Mouse (Mus musculus) spleen, adult 18-20 months (tissue): ENCODE measurements around the gene Ppp1r12c.
A peak's percentile ranks its signal among the peaks of the same experiment; 100 is the strongest.
"Not testable (repeated sequence)": the region's sequence is repeated elsewhere in the genome, so short reads cannot be mapped to it uniquely, and the experiment has no call there.

Experiments
- DNase-seq, 2 experiments: peaks; one replicate each; pipeline ENCODE4 v3.0.0; 2022; ENCODE audit warnings: mixed read lengths in 2 of 2

Gene Ppp1r12c

GRCm38 (mm10) chr7:4501558-4502397, at the start of gene Ppp1r12c:
TSS of gene Ppp1r12c (minus strand) at chr7:4501680.
- peak; percentile 90 to 94 for DNase-seq

DNA sequence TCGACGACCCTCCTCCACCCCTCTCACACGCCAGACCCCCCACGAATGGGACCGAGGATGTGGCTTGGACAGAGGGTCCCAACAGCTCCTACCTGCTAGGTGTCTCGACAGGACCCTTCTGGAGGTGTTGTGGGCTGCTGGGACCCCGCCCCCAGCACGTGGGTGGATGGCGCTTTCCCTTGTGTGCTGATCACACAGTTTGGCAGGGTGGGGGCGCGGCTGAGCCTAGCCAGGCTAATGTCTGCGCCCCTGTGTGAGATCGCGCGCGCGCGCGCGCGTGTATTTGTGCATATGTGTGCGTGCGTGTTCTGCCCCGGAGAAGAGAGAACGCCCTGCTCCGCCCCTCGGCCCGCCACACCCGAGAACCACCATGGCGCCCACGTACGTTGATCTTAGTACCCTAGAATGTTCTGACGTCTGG, 45.8 kb upstream of the Ppp1r12c start, which contains the start of gene Syt5:
TSS of gene Syt5 (minus strand) at position 321 of the 421 bp plus-strand sequence.
- DNase-seq, result no peak

DNA sequence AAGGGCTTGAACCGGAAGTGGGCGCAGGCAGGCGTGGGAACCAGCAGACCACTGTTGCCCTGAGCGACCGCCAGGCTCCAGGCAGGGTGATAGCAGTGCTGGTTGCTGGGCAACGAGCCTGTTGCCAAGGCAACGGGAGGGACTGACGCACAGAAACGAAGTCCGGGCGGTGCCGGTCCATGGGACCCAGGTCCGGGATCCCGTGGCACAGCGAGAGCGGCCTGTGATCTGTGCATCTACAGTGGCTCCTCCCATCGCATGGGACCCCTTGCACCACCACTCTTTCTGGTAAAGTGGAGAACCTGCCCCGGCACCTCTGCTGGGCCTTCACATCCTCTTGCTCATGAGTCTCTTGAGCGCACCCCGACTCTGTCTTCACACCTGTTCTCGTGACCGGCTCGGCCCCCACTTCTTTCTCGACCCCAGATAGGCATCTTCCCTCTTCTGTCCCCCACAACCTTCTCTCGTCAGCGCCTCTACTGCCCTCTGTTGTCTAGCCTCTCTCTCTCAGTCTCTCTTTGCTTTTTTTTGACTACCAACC, 45.2 kb upstream of the Ppp1r12c start:
- DNase-seq, result no peak

GRCm38 (mm10) chr7:4546050-4546449, 44.6 kb upstream of the Ppp1r12c start:
- DNase-seq, result no peak

GRCm38 (mm10) chr7:4542013-4542412, 40.5 kb upstream of the Ppp1r12c start:
- DNase-seq, result no peak

- DNase-seq, result no peak
Observed at GRCm38 (mm10) chr7:4541344-4541743, 39.9 kb upstream of the Ppp1r12c start.

DNA sequence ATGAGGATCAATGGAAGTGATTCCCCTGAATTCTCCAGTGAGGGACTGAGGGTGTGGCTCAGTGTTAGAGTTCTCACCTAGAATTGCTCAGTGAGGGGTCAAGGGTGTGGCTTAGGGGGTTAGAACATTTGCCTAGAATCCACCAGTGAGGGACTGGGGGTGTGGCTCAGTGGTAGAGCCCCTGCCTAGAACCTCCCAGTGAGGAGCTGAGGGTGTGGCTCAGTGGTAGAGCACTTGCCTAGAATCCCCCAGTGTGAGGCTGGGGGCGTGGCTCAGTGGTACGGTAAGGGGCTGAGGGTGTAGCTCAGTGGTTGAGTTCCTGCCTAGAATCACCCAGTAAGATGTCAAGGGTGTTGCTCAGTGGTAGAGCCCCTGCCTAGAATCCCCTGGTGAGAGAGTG, 37.5 kb upstream of the Ppp1r12c start:
- DNase-seq, result no peak

- no peak for DNase-seq
Observed at GRCm38 (mm10) chr7:4537181-4537580, 35.7 kb upstream of the Ppp1r12c start.

DNA sequence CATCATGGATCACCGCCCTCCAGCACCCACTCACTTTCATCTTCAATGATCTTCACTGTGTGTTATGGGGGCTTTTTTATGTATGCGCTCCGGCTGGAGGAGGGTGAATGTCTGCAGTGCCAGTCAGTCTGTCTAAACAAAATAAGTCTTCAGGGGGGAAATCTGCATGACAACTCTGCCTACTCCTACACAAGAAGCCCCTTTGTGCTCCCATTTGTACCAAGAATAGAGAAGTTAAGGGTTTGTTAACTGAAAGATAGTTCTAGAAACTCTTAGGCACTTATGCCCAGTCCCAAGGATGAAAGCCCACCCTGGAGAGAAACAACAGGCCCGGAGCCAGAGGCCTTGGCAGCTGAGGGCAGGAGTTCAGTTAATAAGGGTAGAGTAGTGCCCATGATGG, 34.9 kb upstream of the Ppp1r12c start:
- no peak for DNase-seq

GRCm38 (mm10) chr7:4532005-4532729, 30.7 kb upstream of the Ppp1r12c start, which contains the start of gene Dnaaf3:
TSS of gene Dnaaf3 (minus strand) at chr7:4532453.
- DNase-seq, result no peak

DNA sequence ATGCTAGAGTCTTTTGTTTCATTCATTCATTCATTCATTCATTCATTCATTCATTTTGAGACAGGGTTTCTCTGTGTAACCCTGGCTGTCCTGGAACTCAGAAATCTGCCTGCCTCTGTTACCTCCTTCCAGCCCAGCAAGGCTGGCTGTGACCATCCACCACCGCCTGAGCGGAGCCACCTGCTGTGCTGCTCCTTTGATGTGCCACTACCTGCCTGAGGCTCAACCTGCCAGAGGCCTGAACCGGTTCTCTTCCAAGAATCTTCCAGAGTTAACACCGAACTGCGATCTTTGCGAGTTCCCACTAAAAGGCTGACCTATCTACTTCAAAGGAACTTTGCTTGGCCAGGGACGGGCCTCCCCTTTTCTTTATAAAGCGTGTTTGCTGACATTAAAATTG, 28.7 kb upstream of the Ppp1r12c start:
- not testable (repeated sequence) for DNase-seq

DNA sequence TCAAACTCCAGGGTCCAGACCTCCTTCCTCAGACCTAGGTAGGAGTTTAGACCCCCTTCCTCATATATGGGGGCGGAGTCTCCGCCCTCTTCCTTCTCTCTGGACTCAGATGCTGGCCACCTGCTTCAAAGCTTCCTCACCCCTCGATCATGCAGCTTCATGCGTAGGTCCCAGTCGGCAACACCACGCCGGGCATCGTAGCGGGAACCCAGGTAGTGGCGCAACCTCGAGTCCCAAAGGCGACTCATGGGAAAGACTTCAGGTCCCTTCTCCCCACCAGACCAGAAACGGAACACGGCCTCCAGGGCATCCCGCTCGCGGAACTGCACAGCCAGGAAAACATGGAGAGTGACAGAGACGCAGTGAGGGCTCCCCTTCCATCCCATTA, 25.8 kb upstream of the Ppp1r12c start:
- DNase-seq, result no peak

DNA sequence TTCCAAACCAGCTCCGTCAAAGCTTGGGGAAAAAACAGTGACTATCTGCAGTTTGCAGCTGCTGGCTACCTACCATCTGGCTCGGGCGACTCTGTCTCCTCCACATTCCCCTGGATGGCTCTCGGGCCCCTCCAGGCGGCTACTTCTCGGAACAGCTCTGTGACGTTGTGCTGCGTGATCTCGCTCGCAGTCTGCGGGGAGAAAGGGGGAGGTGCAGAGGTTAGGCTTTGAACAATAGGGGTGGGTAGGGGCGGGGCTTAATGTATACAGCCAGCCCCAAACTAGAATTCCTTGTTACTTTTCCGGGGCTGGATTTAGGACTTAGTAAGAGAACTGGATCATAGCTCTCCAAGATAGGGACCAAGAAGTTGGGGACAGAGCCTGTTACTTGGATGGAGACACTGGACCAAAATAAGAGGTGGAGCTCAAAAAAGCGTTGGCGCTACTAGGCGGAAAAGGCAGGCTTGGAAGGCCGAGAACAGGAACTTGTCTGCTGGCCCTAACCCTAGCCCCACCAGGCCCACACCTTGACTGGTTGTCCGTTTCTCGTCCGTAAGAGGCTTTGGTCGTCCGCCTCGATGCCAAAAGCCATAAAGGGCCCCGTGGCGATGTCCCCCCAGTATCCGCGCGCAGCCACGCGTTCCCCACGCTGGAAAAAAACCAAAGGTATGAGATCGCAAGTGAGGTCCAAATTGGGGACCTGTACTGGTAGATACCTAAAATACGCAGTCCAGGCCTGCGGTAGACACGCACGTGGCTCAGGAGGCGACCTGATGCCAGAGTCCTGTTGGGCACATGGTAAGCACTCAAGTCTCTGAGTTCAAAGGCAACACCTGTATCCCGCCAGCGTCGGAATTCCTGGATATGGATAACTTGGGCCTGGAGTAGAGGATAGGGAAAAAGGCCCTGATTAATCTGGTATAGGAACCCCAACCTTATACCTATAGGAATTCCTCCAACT, 25.1 kb upstream of the Ppp1r12c start:
- peak; percentile 51 to 64 for DNase-seq

DNA sequence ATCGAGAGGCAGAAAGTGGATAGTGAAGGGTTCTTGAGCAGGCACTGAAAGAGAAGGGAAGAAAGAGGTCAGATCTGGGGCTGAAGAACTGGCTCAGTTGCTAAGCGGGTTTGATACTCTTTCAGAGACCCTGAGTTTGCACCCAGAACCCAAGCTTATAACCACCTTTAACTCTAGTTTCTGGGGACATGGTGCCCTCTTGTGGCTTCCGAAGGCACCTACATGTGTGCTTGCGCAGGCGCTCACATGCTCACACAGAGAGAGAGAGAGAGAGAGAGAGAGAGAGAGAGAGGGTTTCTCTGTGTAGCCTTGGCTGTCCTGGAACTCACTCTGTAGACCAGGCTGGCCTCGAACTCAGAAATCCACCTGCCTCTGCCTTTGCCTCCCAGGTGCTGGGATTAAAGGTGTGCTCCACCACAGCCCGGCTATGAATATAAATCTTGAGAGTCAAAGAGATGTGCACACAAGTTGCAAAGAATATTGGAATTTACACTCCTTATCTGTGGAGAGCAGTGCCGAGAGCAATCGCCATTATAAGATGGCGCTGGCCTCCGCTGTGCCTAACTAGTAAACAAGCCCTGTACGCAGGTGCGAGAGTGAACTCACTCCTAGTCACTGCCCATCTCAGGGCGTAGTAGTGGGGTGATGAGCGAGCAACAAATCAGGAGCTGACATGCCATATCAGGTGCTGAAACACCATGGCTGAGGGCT, 22.9 kb upstream of the Ppp1r12c start, which contains the start of gene Tnni3:
TSS of gene Tnni3 (minus strand) at position 18 of the 711 bp plus-strand sequence.
- peak in 1 of 2 experiments; percentile 39 for DNase-seq

DNA sequence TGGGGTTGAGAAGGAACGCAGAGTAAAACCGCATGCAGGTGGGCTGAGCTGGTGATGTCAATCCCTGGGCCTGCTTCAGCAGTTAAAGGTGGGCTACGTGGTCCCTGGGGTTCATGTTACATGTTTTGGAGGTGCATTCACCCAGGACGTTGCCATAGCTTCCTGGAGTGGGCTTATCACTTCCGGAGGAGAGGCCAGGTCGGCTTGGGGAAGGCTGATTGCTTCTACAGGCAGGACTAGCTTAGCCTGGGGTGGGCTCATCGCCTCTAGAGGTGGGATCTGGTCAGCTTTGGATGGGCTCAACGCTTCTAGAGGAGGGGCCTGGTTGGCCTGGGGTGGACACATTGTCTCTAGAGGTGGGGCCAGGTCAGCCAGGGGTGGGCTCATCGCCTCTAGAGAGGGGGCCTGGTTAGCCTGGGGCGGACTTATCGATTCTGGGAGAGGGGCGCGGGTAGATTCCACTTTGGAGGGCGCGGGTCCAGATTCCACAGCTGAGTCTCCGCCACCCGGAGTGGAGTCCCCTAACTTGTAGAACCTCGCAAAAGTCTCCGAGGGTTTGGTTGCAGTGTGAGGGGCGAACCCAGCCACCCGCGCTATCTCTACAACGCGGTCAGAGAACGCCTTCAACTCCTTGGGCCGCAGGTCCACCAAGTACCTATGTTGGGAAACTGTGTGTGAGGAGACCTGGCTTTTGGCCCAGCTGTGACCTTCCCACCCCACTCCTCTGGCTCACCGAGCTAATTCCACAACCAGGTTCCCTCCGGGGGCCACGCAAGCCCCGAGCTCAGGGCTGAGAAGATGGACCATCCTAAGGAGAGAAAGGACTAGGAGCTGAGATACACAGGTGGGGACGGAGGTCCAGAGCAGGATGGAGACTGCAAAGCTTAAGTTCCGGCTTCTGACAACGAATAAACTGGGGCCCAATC, 22.0 kb upstream of the Ppp1r12c start:
- no peak for DNase-seq

GRCm38 (mm10) chr7:4522292-4522691, 20.8 kb upstream of the Ppp1r12c start:
- DNase-seq, result no peak

DNA sequence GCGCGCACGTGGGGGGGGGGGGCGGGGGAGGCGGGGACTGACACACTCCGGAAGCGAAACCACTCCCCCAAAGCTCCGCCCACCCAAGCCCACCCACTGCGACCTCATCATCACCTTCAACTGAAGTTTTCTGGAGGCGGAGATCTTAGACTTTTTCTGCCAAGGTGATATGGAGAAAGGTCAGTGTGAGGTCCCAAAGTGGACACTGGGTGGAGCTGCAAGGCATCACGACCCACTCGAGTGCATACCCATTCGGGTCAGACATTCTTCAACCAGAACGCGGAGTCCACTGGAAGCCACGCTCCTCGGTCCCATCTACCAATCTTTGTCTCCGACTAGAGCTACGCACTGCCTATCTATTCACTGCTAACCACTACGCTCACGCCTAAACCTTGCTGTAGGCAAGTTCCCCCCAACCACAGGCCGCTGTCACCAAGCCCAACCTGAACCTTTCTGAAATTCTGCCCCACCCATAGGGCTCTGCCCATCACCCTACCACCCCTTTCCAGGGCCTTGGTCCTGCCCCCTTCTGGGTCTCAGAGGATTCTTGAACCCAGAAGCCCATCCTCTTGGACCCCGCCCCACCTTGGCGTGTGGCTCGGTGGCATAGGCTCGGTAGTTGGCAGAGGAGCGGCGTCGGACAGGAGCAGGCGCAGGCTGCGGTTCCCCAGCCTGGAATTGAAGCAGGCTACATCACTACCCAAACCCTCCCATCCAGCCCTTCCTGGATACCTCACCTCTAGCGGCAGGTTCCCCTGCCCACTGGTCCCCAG, 19.9 kb upstream of the Ppp1r12c start:
- DNase-seq, result no peak

DNA sequence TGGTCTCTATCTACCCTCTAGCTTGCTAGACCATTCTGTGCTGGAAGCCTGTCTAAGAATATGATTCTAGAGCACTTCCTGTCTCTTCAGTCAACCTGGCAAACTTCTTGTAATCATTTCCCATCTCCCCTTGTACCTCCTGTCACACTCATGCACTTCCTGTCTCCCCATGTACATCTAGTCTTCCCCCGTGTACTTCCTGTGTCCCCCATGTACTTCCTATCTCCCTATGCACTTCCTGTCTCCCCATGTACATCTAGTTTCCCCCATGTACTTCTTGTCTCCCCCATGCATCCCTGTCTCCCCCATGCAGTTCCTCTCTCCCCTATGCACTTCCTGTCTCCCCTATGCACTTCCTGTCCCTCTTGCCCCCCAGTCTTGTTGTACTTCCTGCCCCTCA, 17.0 kb upstream of the Ppp1r12c start:
- DNase-seq, result no peak

DNA sequence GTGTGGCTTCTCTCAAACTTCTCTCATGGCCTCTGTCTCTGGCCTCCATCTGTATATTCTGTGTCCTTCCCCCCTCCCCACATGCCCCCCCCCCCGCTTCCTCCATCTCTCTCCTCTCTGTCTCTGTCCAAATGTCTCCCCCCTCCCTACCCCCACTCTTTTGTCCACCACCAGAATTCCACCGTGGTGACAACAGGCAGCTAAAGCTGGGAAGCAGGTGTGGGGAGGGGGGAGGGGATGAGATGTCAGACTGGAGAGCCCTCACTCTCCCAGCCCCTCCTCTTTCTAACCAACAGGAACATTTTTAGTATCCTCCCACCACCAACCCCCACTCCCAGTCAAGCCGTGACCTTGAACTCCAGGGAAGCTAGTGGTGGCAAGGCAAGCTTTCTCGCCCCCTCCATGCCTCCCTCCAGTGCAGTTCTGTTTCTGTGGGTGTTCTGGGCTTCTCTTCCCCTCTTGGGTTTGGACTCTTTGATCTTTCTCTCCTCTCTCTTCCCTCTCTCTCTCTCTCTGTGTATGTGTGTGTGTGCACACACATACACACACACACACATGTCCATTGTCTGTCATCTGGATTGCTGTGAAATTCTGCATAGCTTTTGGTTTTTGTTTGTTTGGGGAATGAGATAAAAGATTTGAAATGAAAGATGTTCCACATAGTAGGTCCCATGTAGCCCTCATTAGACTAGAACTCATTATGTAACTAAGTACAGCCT, 15.0 kb upstream of the Ppp1r12c start, which contains the start of gene Tnnt1:
TSS of gene Tnnt1 (minus strand) at position 51 of the 719 bp plus-strand sequence.
- DNase-seq, result no peak
